Mouse (Mus musculus): ENCODE data around the gene Cdk5.

- no peak for TF ChIP-seq POLR2A (IDR thresholded peaks at IDR 0.05; ENCODE audit: borderline replicate concordance, extremely low read depth, insufficient read depth, insufficient read length, poor library complexity, severe bottlenecking)
- no peak for TF ChIP-seq CTCF (IDR thresholded peaks at IDR 0.05; ENCODE audit: borderline replicate concordance, extremely low read depth, insufficient read depth, insufficient read length)
Measured at GRCm38 (mm10) chr5:24455613-24456012, 32.3 kb upstream of the Cdk5 start.

Measured in brain, embryonic 14.5 days (tissue).